Comparison of ENCODE assay signal across 20 mouse cellular contexts in genomic region chr9:96217299-96217698, GRCm38 (mm10). TPM values are rescaled to one million over a fixed set of nuclear protein-coding genes. Genes with fewer than 3 reads are reported as not detected.
A peak's percentile ranks its signal among the peaks of the same experiment; 100 is the strongest.
DNase-seq lines count a peak whose midpoint lies in the region; ATAC-seq and TF ChIP-seq lines count a peak whose summit lies in the region.
"Had no signal": no experiment of that assay in that cellular context is flagged by ENCODE, and none has a peak within 500 bp of the region (broad histone marks: within the 10 kb centered on the region; RNA-seq: fewer than 3 reads in every experiment).

No protein-coding gene starts in this region.

- DNase-seq in ES-E14 (ENCODE audit: low read depth, low spot score) = no peak
- no peak for DNase-seq in MEL (ENCODE audit: low read depth, low spot score)
- DNase-seq in gastrocnemius, postnatal 36 days = no peak
- DNase-seq: adrenal gland, adult 2 months; adrenal gland, adult 8-10 months; adrenal gland, postnatal 10 days; adrenal gland, postnatal 14 days; adrenal gland, postnatal 25 days; adrenal gland, postnatal 36 days; cerebellum, adult 11 months; cerebellum, adult 11-12 months; cerebellum, adult 18-20 months; cerebellum, adult 2 months; cerebellum, adult 8-10 months had no signal

- no peak for TF ChIP-seq CTCF in MEL (IDR thresholded peaks at IDR 0.05 in 2 of 3, conservative IDR thresholded peaks at IDR 0.05 in 1 of 3; ENCODE audit: control insufficient read depth in 1 of 3, insufficient read depth in 1 of 3, low read depth in 2 of 3, low read length in 3 of 3, poor library complexity in 1 of 3, severe bottlenecking in 1 of 3)

- H3K36me3 ChIP-seq in ES-E14 (ENCODE audit: control insufficient read depth, insufficient read depth, low read length, poor library complexity, severe bottlenecking) (0 out of 2 replicates have a peak, but pooled peaks cover 2% of the 10 kb centered on the region), MEL (ENCODE audit: control insufficient read depth in 1 of 2, insufficient read depth in 2 of 2, low read length in 2 of 2) (no peaks in the 10 kb centered on the region)
- H3K36me3 ChIP-seq in liver, embryonic 12.5 days = peaks cover 5% of the 10 kb centered on the region; the same call in 1 of the 2 replicates

- intact Hi-C loops in gastrocnemius, postnatal 36 days (cut with DNase I) = no loop called here

- H3K27ac ChIP-seq in ES-E14 (ENCODE audit: insufficient read depth, low read depth, low read length, poor library complexity, severe bottlenecking) (no peak overlapping the region), MEL (ENCODE audit: control insufficient read depth, low read depth, low read length) (no peak overlapping the region)
- H3K27ac ChIP-seq in liver, embryonic 12.5 days = no peak overlapping the region

- H3K4me3 ChIP-seq in ES-E14 (ENCODE audit: insufficient read depth in 1 of 2, low read depth in 1 of 2, low read length in 2 of 2, poor library complexity in 1 of 2, severe bottlenecking in 1 of 2) (no peak overlapping the region), MEL (ENCODE audit: control insufficient read depth in 1 of 2, insufficient read depth in 1 of 2, low read depth in 2 of 2, low read length in 2 of 2) (no peak overlapping the region)
- no peak overlapping the region for H3K4me3 ChIP-seq in liver, embryonic 12.5 days

- ATAC-seq in liver, embryonic 12.5 days = no peak
- ATAC-seq: activated CD4-positive, CD25-positive, alpha-beta regulatory T cell, adult 4 months; CD4-positive, CD25-positive, alpha-beta regulatory T cell, adult 4 months; Patski had no signal

- no peaks in the 10 kb centered on the region for H3K79me2 ChIP-seq in MEL (ENCODE audit: control insufficient read depth, insufficient read depth, low read length, poor library complexity)

- no peaks in the 10 kb centered on the region for H3K9me3 ChIP-seq in ES-E14 (ENCODE audit: control insufficient read depth, insufficient read depth, low read depth, low read length)
- H3K9me3 ChIP-seq in MEL (replicated peaks; ENCODE audit: insufficient read depth, low read length) = no peaks in the 10 kb centered on the region
- no peaks in the 10 kb centered on the region for H3K9me3 ChIP-seq in liver, embryonic 12.5 days (replicated peaks)
- H3K9me3 ChIP-seq: G1E had no signal

- 75% methylated on average over 1 of the region's 1 CpGs for WGBS in liver, embryonic 12.5 days (ENCODE audit: insufficient replicate concordance)

- H3K4me1 ChIP-seq in ES-E14 (ENCODE audit: control insufficient read depth in 2 of 2, insufficient read depth in 2 of 2, low read length in 2 of 2, poor library complexity in 1 of 2) (0 out of 4 replicates have a peak, but pooled peaks cover 0 to 3% of the 10 kb centered on the region in 2 experiments), MEL (ENCODE audit: control insufficient read depth in 1 of 2, insufficient read depth in 2 of 2, low read length in 2 of 2) (peaks cover 0 to 3% of the 10 kb centered on the region in 2 experiments; a peak in 2 of 4 replicates)
- H3K4me1 ChIP-seq in liver, embryonic 12.5 days = peaks cover 18% of the 10 kb centered on the region; the same call in 1 of the 2 replicates

- H3K4me2 ChIP-seq in liver, embryonic 12.5 days = no peak overlapping the region

- TF ChIP-seq RAD21 in MEL (IDR thresholded peaks at IDR 0.05; ENCODE audit: low read depth, low read length) = no peak

- no peak overlapping the region for H3K9ac ChIP-seq in ES-E14 (ENCODE audit: insufficient read depth, low read depth, low read length, poor library complexity, severe bottlenecking)
- H3K9ac ChIP-seq in MEL (ENCODE audit: control insufficient read depth, low read depth, low read length, poor library complexity, severe bottlenecking) = no peak overlapping the region
- no peak overlapping the region for H3K9ac ChIP-seq in liver, embryonic 12.5 days

- TF ChIP-seq EP300 in MEL (IDR thresholded peaks at IDR 0.05; ENCODE audit: low read depth in 1 of 2, low read length in 2 of 2) = no peak

- no peak for TF ChIP-seq POLR2A in MEL (IDR thresholded peaks at IDR 0.05; ENCODE audit: control insufficient read depth in 1 of 2, insufficient read depth in 1 of 2, low read depth in 1 of 2, low read length in 2 of 2, poor library complexity in 1 of 2)

- in situ Hi-C loops in ES-E14 (cut with MboI; ENCODE audit: low sequenced_read_pairs in 2 of 2, unreplicated experiment in 2 of 2) = no loop called here

- no peaks in the 10 kb centered on the region for H3K27me3 ChIP-seq in MEL (ENCODE audit: control insufficient read depth in 1 of 2, insufficient read depth in 2 of 2, low read length in 2 of 2)
- H3K27me3 ChIP-seq in liver, embryonic 12.5 days (replicated peaks) = no peaks in the 10 kb centered on the region
- H3K27me3 ChIP-seq: CH12.LX, Patski had no signal

TF ChIP-seq in ES-E14, 5 proteins besides CTCF, POLR2A, EP300 and RAD21:
- no peak for TF ChIP-seq CHD2 (IDR thresholded peaks at IDR 0.05; ENCODE audit: low read depth, low read length)
- no peak for TF ChIP-seq ZC3H11A (IDR thresholded peaks at IDR 0.05; ENCODE audit: borderline replicate concordance, low read depth, low read length)
- TF ChIP-seq ZNF384 (IDR thresholded peaks at IDR 0.05; ENCODE audit: low read depth, low read length) = peak; percentile 54; the same call in 1 of the 2 replicates
- no peak for TF ChIP-seq MAFK (IDR thresholded peaks at IDR 0.05; ENCODE audit: insufficient read depth, low read depth, low read length)

TF ChIP-seq in MEL, 35 proteins besides CTCF, POLR2A, EP300 and RAD21:
- no peak for TF ChIP-seq JUND (IDR thresholded peaks at IDR 0.05; ENCODE audit: low read depth, low read length)
- peak; percentile 83 for TF ChIP-seq ZNF384 (IDR thresholded peaks at IDR 0.05; ENCODE audit: low read depth, low read length)
- TF ChIP-seq CHD1 (IDR thresholded peaks at IDR 0.05; ENCODE audit: low read depth, low read length) = no peak
- TF ChIP-seq CHD2 (IDR thresholded peaks at IDR 0.05; ENCODE audit: low read length) = no peak

RNA-seq across cellular contexts. Expression of gene Tfdp2, which starts 21.2 kb away (rescaled TPM):
- total RNA-seq in ES-E14 (2012; rRNA removed) (45.6 and 54.9 TPM in 2 replicates), MEL (2012; rRNA removed) (7.7 TPM in 2 replicates)
- polyA plus RNA-seq in MEL (2012; ENCODE audit: insufficient read depth in 1 of 2, insufficient read length in 2 of 2, low read depth in 1 of 2, low replicate concordance in 2 of 2, missing spikeins in 1 of 2) = 10 to 100 TPM in 1 of 2 experiments, not detected in 1; 15.4 TPM
- 10 to 100 TPM; 36.6 to 53.7 TPM for total RNA-seq in gastrocnemius, postnatal 36 days (2021)
- polyA plus RNA-seq in liver, embryonic 12.5 days (2016; fragmentation: Nextera tagmentation; extraction: Ambion mirVana) = 85.7 and 88.3 TPM in 2 replicates
